Mouse (Mus musculus): ENCODE measurements at regions not wholly inside any gene's neighbourhood (a gene's known extent, or its start where the extent isn't known, plus 50 kb on each side); places are given as distances from the start of the nearest gene placed in this dataset.
"Not testable (repeated sequence)": the region's sequence is repeated elsewhere in the genome, so short reads cannot be mapped to it uniquely, and the experiment has no call there.

DNA sequence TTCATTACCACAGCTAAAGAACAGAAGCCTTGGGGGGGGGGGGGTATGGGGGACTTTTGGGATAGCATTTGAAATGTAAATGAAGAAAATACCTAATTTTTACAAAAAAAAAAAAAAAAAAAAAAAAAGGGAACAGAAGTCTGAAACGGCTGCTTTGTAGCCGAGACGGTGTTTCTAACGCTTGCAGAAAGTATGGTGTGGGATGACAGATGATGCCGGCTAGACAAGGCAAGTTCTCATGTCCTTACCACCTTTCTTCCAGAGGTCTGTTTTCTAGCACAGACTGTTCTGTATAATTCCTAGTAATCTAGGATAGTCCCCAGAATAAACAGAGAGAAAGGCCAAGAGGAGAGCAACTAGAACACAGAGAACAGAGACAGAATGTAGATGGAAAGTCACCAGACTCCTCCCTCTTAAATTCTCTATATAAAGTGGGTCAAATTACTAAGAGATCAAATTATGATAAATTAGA is 67.2 kb upstream of the Chd2 start:
- no peak for DNase-seq (ENCODE audit: low spot score in 2 of 2)

GRCm38 (mm10) chr7:73608070-73608803 is 66.6 kb upstream of the Chd2 start:
- no peak for DNase-seq (ENCODE audit: low spot score in 2 of 2)

- no peak for DNase-seq (ENCODE audit: low spot score in 2 of 2)
These were observed 65.9 kb upstream of the Chd2 start for GRCm38 (mm10) chr7:73607450-73608005.

- peak; percentile 91 to 95 for DNase-seq (ENCODE audit: low spot score in 2 of 2)
These were observed 65.2 kb upstream of the Chd2 start for GRCm38 (mm10) chr7:73606677-73607449.

GRCm38 (mm10) chr7:73604597-73604996 is 63.0 kb upstream of the Chd2 start:
- DNase-seq (ENCODE audit: low spot score in 2 of 2) = no peak

- no peak for DNase-seq (ENCODE audit: low spot score in 2 of 2)
These were observed 61.4 kb upstream of the Chd2 start for GRCm38 (mm10) chr7:73602815-73603551.

DNA sequence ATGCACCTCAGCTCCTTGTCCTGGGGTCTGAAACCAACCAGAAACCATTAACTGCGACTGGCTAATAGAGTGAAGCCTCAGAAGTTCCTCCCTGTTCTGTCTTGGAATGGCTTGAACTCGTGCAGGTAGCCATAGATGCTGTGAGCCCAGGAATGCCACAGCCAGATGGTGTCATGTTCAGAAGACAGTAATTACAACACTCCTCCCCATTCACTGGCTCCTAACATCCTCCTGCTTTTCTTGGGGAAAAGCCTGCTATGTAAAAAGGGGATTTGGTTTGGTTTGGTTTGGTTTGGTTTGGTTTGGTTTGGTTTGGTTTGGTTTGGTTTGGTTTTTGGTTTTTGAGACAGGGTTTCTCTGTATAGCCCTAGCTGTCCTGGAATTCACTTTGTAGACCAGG is 59.7 kb upstream of the Chd2 start:
- no peak for DNase-seq (ENCODE audit: low spot score in 2 of 2)

DNA sequence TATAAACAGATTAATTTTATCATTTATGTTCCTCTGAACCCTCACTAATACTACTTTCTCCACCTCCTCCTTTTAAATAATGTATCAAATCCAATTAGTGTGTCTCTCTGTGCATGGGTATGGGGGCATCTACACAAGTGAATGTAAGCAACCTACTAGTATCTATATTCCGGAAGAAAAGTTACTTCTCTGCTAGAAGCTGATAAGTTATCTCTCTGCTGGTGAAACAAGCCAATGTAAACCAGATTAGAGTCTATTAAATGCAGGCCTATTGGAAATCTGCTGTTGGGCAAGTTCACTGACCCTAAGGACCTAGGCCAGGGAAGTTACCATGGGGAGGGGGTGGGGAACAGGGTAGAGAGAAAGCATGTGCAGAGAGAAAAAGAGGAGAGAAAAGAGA is 59.1 kb upstream of the Chd2 start:
- DNase-seq (ENCODE audit: low spot score in 2 of 2) = no peak

DNA sequence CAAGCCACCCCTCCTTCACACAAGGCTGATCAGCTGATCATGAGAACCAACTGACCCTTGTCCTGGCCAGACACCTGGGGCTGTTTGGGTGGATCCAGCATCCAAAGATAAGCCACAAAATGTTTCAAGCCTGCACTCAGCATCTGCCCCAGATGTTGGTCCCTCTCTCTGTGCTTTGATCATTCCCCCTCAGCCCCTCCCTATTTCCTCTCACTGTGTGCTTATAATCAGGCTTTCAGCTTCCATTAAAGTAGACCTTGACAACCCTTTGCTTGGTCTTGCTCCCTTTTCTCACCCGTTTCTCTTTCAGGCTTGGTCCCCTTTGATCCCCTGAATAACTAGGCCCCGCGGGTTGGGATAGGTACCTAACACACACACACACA is 58.4 kb upstream of the Chd2 start:
- DNase-seq (ENCODE audit: low spot score in 2 of 2) = not testable (repeated sequence)

DNA sequence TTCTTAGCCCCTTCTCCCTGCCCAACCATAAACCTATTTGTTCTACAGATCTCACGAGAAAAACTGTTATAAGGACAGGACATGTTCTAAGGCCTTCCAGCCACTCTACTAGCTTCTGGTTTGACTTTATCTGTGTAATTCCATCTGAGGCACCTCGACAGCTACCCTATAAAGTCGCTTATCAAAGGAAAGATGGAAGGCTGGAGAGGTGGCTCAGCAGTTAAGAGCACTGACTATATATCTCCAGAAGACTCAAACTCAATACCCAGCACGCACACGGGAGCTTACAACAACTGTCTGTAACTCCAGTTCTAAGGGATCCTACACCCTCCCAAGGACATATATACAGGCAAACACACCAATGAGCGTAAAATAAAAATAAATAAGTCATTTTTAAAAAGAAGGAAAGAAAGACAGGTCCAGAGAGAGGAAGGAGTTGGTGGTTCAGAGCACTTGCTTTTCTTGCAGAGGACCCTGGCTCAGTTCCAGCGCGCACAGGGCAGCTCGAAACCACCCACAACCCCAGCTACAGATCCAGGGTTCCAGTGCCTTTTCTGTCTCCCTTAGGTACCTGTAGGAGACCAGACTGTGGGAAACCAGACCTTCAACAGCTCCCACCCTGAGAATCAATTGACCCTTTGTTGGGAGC is 57.8 kb upstream of the Chd2 start:
- DNase-seq (ENCODE audit: low spot score in 2 of 2) = no peak

- no peak for DNase-seq (ENCODE audit: low spot score in 2 of 2)
These were observed 56.3 kb upstream of the Chd2 start for GRCm38 (mm10) chr7:73597968-73598367.

DNA sequence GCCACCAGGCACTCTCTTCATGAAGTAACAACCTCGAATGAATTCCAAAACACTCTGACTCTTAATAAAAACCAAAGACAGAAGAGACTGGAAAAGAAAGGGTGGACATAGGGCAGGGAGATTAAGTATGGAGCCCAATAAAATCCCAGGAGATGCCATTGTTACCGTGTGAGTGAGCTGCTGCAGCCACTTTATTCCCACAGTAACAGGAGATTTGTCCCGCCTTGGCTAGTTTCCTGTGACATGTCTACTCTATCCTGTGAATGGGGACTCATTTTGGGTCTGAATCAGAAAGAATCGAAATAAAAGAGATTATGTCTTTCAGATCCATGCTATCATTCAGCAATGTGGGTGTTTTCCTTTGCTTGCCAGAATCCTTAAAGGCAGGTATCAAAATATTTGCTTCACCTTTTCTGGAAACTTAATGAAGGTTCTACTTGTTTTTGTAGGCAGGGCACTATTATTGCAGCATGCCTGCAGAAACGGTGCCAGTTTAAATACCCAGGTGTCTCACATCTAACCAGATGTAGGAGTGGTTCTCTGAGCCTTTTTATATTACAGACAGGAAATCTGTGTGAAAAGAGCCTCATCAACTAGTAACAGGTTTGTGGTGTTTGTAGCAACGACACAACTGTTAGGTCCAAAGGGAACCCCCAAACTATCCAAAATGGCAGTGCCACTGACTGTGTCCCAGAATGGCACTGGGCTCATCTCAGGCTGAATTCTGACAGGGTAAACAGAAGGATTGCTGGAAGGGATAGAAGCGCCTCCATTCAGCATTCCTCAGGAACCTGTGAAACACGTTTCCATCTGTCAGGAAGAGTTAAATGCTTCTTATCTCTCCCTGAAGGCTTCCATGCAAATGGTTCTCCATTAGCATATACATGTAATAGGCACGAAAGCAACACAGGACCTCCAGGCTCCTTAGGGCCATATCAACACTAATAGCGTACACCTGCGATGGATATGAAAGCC is 55.5 kb upstream of the Chd2 start:
- no peak for DNase-seq (ENCODE audit: low spot score in 2 of 2)

DNA sequence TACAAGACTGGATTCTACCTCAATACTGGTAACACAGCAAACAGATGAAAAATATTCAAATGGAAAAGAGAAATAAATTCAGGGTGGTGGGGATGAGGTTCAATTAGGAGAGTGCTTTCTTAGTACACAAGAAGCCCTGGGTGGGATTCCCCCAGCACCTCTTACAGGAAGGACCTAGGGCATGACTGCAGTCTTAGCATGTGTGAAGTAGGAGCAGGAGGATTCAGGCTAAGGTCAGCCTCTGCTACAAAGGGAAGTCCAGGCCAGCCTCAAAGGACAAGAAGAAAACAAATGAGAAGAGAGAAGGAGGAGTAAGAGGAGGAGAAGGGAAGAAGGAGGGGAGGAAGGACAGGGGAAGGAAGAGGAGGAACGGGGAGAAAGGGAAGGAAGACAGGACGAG is 54.8 kb upstream of the Chd2 start:
- no peak for DNase-seq (ENCODE audit: low spot score in 2 of 2)

GRCm38 (mm10) chr7:73595860-73596259 is 54.2 kb upstream of the Chd2 start:
- peak in 1 of 2 experiments; percentile 67 for DNase-seq (ENCODE audit: low spot score in 2 of 2)

- DNase-seq (ENCODE audit: low spot score in 2 of 2) = peak; percentile 89 to 93
These were observed 53.7 kb upstream of the Chd2 start for GRCm38 (mm10) chr7:73595140-73595825.

DNA sequence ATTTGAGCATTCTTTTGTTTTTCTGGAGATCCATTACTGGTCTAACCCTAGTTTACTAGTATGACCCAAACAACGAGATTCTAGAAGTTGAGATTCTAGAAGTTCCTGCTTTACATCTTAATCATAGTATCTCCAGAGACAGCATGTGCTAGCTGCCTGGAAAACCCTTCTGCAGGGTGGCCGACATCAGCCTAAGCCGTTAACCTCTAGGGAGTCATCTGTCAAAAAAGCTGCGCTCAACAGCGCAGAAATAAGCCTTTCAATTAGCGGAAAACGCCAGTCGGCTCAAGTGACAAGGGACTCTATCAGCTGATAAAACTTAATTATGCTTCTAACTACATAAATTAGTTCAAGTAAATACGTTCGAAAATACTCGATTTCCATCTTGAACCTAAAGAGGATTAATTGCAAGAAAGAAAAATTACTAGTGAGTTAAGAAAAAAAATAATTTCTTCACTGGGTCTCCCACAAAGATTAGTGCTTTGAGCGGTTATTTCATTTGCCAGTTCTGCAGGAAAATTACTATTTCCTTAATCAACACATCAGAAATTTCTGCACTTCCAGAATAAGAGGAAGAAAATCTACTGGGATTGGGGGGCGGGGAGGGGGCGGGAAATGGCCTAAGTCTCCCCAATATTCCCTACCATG is 53.0 kb upstream of the Chd2 start:
- DNase-seq (ENCODE audit: low spot score in 2 of 2) = peak; percentile 42 to 73

DNA sequence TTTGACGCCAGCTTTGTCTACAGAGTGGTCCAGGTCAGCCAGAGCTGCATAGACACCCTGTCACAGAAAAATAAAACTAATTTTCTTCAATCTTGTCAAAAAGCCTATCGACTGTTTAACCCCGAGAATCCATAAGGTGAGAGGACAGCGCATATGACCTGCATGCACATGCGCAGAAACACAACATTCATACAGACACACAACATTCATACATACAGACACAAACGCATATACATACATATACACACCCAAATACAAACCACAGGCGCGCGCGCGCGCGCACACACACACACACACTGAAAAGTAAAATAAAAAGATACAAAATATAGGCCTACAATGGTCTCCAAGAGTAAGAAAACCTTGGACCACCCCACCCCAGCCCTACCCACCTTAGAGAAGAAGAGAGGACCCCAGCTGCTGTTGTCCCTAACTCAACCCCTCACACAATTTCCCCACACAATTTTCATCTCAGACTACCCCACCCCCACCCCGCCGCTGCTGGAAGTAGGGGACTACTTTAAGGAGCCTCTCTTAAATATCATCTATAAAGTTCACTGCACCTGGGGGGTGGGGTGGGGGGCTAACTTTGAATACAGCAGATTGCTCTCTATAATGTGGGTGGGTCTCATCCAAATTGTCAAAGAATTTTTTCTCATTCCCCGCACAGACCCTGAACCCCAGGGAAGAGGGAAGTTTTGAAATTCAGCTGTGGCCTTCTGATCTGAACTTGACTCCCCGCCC is 52.2 kb upstream of the Chd2 start:
- DNase-seq (ENCODE audit: low spot score in 2 of 2) = no peak

- DNase-seq (ENCODE audit: low spot score in 2 of 2) = no peak
These were observed 51.2 kb upstream of the Chd2 start for GRCm38 (mm10) chr7:73592857-73593256.

Data from spleen, postnatal 4 days (tissue).